Mouse (Mus musculus) embryo, embryonic 9.5 days (tissue): ENCODE measurements at regions not wholly inside any gene's neighbourhood (a gene's known extent, or its start where the extent isn't known, plus 50 kb on each side); places are given as distances from the start of the nearest gene placed in this dataset.

Source experiments
- DNase-seq: peaks from one replicate; pipeline ENCODE4 v3.0.0-alpha.2; 2017; ENCODE audit errors: extremely low spot score

GRCm38 (mm10) chr8:128284816-128285215, 73.6 kb upstream of the Nrp1 start:
- no peak for DNase-seq

GRCm38 (mm10) chr8:128290076-128290475, 68.3 kb upstream of the Nrp1 start:
- DNase-seq: no peak

GRCm38 (mm10) chr8:128292394-128292793, 66.0 kb upstream of the Nrp1 start:
- DNase-seq: no peak

GRCm38 (mm10) chr8:128296728-128297380, 61.5 kb upstream of the Nrp1 start:
- DNase-seq: no peak

GRCm38 (mm10) chr8:128302322-128302721, 56.1 kb upstream of the Nrp1 start:
- DNase-seq: no peak
